Comparison of ENCODE assay signal across 10 mouse cellular contexts in genomic region chr2:30995432-30995996, GRCm38 (mm10). TPM values are rescaled to one million over a fixed set of nuclear protein-coding genes. Genes with fewer than 3 reads are reported as not detected.
DNase-seq lines count a peak whose midpoint lies in the region; ATAC-seq and TF ChIP-seq lines count a peak whose summit lies in the region.
"Had no signal": no experiment of that assay in that cellular context is flagged by ENCODE, and none has a peak within 500 bp of the region (broad histone marks: within the 10 kb centered on the region; RNA-seq: fewer than 3 reads in every experiment).

No protein-coding gene starts in this region.

- peaks cover 12% of the 10 kb centered on the region; the same call in 1 of the 2 replicates for H3K36me3 ChIP-seq in embryonic facial prominence, embryonic 14.5 days (ENCODE audit: control insufficient read depth, insufficient read depth, low read length)
- H3K36me3 ChIP-seq in embryonic facial prominence, embryonic 10.5 days (replicated peaks), result peaks cover 6% of the 10 kb centered on the region
- peaks cover 13 to 35% of the 10 kb centered on the region in 2 experiments for H3K36me3 ChIP-seq in CH12.LX (replicated peaks in 1 of 2; ENCODE audit: control insufficient read depth in 1 of 2, insufficient read depth in 1 of 2, low read length in 1 of 2)
- peaks cover 6% of the 10 kb centered on the region; the same call in 1 of the 2 replicates for H3K36me3 ChIP-seq in kidney, embryonic 16.5 days (ENCODE audit: insufficient read depth, low read length)

- no peak for TF ChIP-seq RAD21 in CH12.LX (IDR thresholded peaks at IDR 0.05; ENCODE audit: low read depth, low read length)

- peak; percentile 42 for DNase-seq in embryonic facial prominence, embryonic 14.5 days (ENCODE audit: low spot score)
- DNase-seq in embryonic facial prominence, embryonic 10.5 days (ENCODE audit: low spot score), result no peak
- no peak for DNase-seq in CH12.LX (ENCODE audit: extremely low read depth)
- peak; percentile 52 for DNase-seq in heart, adult 8-10 months (ENCODE audit: low spot score)
- DNase-seq in frontal cortex, postnatal 25 days (ENCODE audit: low spot score in 2 of 2), result no peak
- DNase-seq in thymus, postnatal 10 days (ENCODE audit: low spot score in 2 of 2), result no peak

- H3K9me3 ChIP-seq in embryonic facial prominence, embryonic 14.5 days (ENCODE audit: control insufficient read depth, low read length), result no peaks in the 10 kb centered on the region
- H3K9me3 ChIP-seq in embryonic facial prominence, embryonic 10.5 days, result no peaks in the 10 kb centered on the region
- peaks cover 3% of the 10 kb centered on the region for H3K9me3 ChIP-seq in CH12.LX (replicated peaks; ENCODE audit: low read length)
- no peaks in the 10 kb centered on the region for H3K9me3 ChIP-seq in kidney, embryonic 16.5 days (ENCODE audit: low read length)
- H3K9me3 ChIP-seq: G1E; limb, embryonic 13.5 days had no signal

- ATAC-seq in embryonic facial prominence, embryonic 14.5 days (ENCODE audit: low read depth), result no peak
- ATAC-seq in kidney, embryonic 16.5 days (ENCODE audit: low FRiP score, low TSS enrichment), result peak; percentile 51; the same call in 1 of the 2 replicates
- no peak for ATAC-seq in megakaryocyte progenitor cell, adult 5-6 weeks (replicated peaks; ENCODE audit: poor library complexity)

- dilution Hi-C loops in CH12.LX (cut with MboI; ENCODE audit: extremely low pct_ligation_motif_present, extremely low pct_unique_long_range_greater_than_20kb, low sequenced_read_pairs), result no loop called here

- H3K27ac ChIP-seq in embryonic facial prominence, embryonic 14.5 days (replicated peaks; ENCODE audit: low read depth, low read length), result no peak overlapping the region; the same call in 1 of the 2 replicates
- no peak overlapping the region for H3K27ac ChIP-seq in embryonic facial prominence, embryonic 10.5 days (replicated peaks)
- no peak overlapping the region for H3K27ac ChIP-seq in CH12.LX (ENCODE audit: insufficient read depth, low read depth)
- H3K27ac ChIP-seq in kidney, embryonic 16.5 days (ENCODE audit: low read length), result no peak overlapping the region
- H3K27ac ChIP-seq: limb, embryonic 13.5 days had no signal

- 78% methylated on average over 11 of the region's 11 CpGs for WGBS in embryonic facial prominence, embryonic 14.5 days
- WGBS in embryonic facial prominence, embryonic 10.5 days, result 80% methylated on average over 11 of the region's 11 CpGs
- 58% methylated on average over 11 of the region's 11 CpGs for WGBS in kidney, embryonic 16.5 days

- no peaks in the 10 kb centered on the region for H3K79me2 ChIP-seq in CH12.LX (replicated peaks; ENCODE audit: control insufficient read depth, extremely low read depth, insufficient read depth, poor library complexity, severe bottlenecking)

- no peak overlapping the region for H3K9ac ChIP-seq in embryonic facial prominence, embryonic 14.5 days (ENCODE audit: low read depth, low read length)
- H3K9ac ChIP-seq in CH12.LX (ENCODE audit: insufficient read depth, low read depth), result no peak overlapping the region
- H3K9ac ChIP-seq in kidney, embryonic 16.5 days (replicated peaks; ENCODE audit: low read length), result no peak overlapping the region
- H3K9ac ChIP-seq: limb, embryonic 13.5 days had no signal

- TF ChIP-seq POLR2A in CH12.LX (IDR thresholded peaks at IDR 0.05; ENCODE audit: low read depth, low read length), result no peak

- H3K4me2 ChIP-seq in embryonic facial prominence, embryonic 14.5 days (ENCODE audit: low read depth, low read length), result no peak overlapping the region
- no peak overlapping the region for H3K4me2 ChIP-seq in CH12.LX (ENCODE audit: insufficient read depth, low read depth, poor library complexity, severe bottlenecking)
- H3K4me2 ChIP-seq in kidney, embryonic 16.5 days (replicated peaks; ENCODE audit: low read depth, low read length), result no peak overlapping the region
- H3K4me2 ChIP-seq: limb, embryonic 13.5 days had no signal

- in situ Hi-C loops in CH12.LX (cut with MboI; ENCODE audit: low pct_ligation_motif_present, low pct_unique_long_range_greater_than_20kb, low sequenced_read_pairs), result no loop called here

- H3K27me3 ChIP-seq in embryonic facial prominence, embryonic 14.5 days (replicated peaks; ENCODE audit: control insufficient read depth, insufficient read depth, low read length), result no peaks in the 10 kb centered on the region
- no peaks in the 10 kb centered on the region for H3K27me3 ChIP-seq in embryonic facial prominence, embryonic 10.5 days (replicated peaks; ENCODE audit: low read depth, poor library complexity, severe bottlenecking)
- H3K27me3 ChIP-seq in CH12.LX (replicated peaks), result no peaks in the 10 kb centered on the region
- no peaks in the 10 kb centered on the region for H3K27me3 ChIP-seq in kidney, embryonic 16.5 days (ENCODE audit: insufficient read depth, low read length)
- H3K27me3 ChIP-seq: limb, embryonic 13.5 days had no signal

- H3K4me1 ChIP-seq in embryonic facial prominence, embryonic 14.5 days (ENCODE audit: control insufficient read depth, insufficient read depth, low read length), result no peaks in the 10 kb centered on the region
- H3K4me1 ChIP-seq in embryonic facial prominence, embryonic 10.5 days, result no peaks in the 10 kb centered on the region
- H3K4me1 ChIP-seq in CH12.LX (ENCODE audit: control insufficient read depth in 1 of 2, insufficient read depth in 2 of 2), result no peaks in the 10 kb centered on the region
- H3K4me1 ChIP-seq in kidney, embryonic 16.5 days (ENCODE audit: insufficient read depth, low read length), result peaks cover 6% of the 10 kb centered on the region
- H3K4me1 ChIP-seq: limb, embryonic 13.5 days had no signal

- TF ChIP-seq CTCF in CH12.LX (conservative IDR thresholded peaks at IDR 0.05 in 1 of 2, IDR thresholded peaks at IDR 0.05 in 1 of 2; ENCODE audit: low read depth in 2 of 2, low read length in 2 of 2), result no peak

- no peak for TF ChIP-seq EP300 in CH12.LX (IDR thresholded peaks at IDR 0.05; ENCODE audit: low read length)

- H3K4me3 ChIP-seq in embryonic facial prominence, embryonic 14.5 days (ENCODE audit: low read depth, low read length), result no peak overlapping the region
- H3K4me3 ChIP-seq in embryonic facial prominence, embryonic 10.5 days, result no peak overlapping the region
- H3K4me3 ChIP-seq in CH12.LX (replicated peaks in 1 of 3; ENCODE audit: low read depth in 2 of 3, low read length in 2 of 3, poor library complexity in 1 of 3), result peak overlapping the region in 2 of 3 experiments; percentile 15 to 31
- H3K4me3 ChIP-seq in kidney, embryonic 16.5 days (ENCODE audit: low read length), result no peak overlapping the region
- H3K4me3 ChIP-seq: limb, embryonic 13.5 days had no signal

TF ChIP-seq in CH12.LX, 34 proteins besides CTCF, POLR2A, EP300 and RAD21 (continues in another document):
- TF ChIP-seq ZMIZ1 (IDR thresholded peaks at IDR 0.05; ENCODE audit: low read depth, low read length) (no peak), SIN3A (IDR thresholded peaks at IDR 0.05; ENCODE audit: low read length) (no peak), MYC (IDR thresholded peaks at IDR 0.05; ENCODE audit: low read depth, low read length) (no peak), BHLHE40 (IDR thresholded peaks at IDR 0.05; ENCODE audit: low read depth, low read length) (no peak)

RNA-seq across cellular contexts. Expression of gene Usp20, which starts 13.4 kb away (rescaled TPM):
- 20.9 and 21.7 TPM in 2 replicates for polyA plus RNA-seq in embryonic facial prominence, embryonic 14.5 days (2014; fragmentation: Nextera tagmentation; extraction: Ambion mirVana)
- polyA plus RNA-seq in embryonic facial prominence, embryonic 10.5 days (2016; fragmentation: Nextera tagmentation; extraction: Ambion mirVana), result 16.6 and 17.0 TPM in 2 replicates
- total RNA-seq in CH12.LX (2012; rRNA removed) (10.1 and 13.8 TPM in 2 replicates), CH12.LX (2014; rRNA removed) (2.5 and 3.4 TPM in 2 replicates)
- 11.0 and 12.0 TPM in 2 replicates for polyA plus RNA-seq in CH12.LX (2012; ENCODE audit: insufficient read length, low read depth)
- 10 to 100 TPM; 53.8 to 62.3 (median 59.7) TPM for total RNA-seq in heart, adult 8-10 months (2022)
- 22.6 and 26.3 TPM in 2 replicates for polyA plus RNA-seq in kidney, embryonic 16.5 days (2015; fragmentation: Nextera tagmentation; extraction: Ambion mirVana)
- 1.9 and 2.2 TPM in 2 replicates for total RNA-seq in megakaryocyte progenitor cell, adult 5-6 weeks (2015)
- total RNA-seq in megakaryocyte progenitor cell, adult 5-6 weeks (2017), result 2.7 TPM in 2 replicates

RNA-seq across cellular contexts. Expression of gene BC005624, which starts 13.5 kb away (rescaled TPM):
- 46.7 and 48.1 TPM in 2 replicates for polyA plus RNA-seq in embryonic facial prominence, embryonic 14.5 days (2014; fragmentation: Nextera tagmentation; extraction: Ambion mirVana)
- 54.3 and 57.4 TPM in 2 replicates for polyA plus RNA-seq in embryonic facial prominence, embryonic 10.5 days (2016; fragmentation: Nextera tagmentation; extraction: Ambion mirVana)
- 43.2 and 49.0 TPM in 2 replicates for total RNA-seq in CH12.LX (2012; rRNA removed)
- total RNA-seq in CH12.LX (2014; rRNA removed), result 40.5 and 43.4 TPM in 2 replicates
- polyA plus RNA-seq in CH12.LX (2012; ENCODE audit: insufficient read length, low read depth), result 68.1 and 94.0 TPM in 2 replicates
- total RNA-seq in heart, adult 8-10 months (2022), result 10 to 100 TPM; 20.1 to 28.3 (median 24.1) TPM
- 63.0 and 64.0 TPM in 2 replicates for polyA plus RNA-seq in kidney, embryonic 16.5 days (2015; fragmentation: Nextera tagmentation; extraction: Ambion mirVana)
- total RNA-seq in megakaryocyte progenitor cell, adult 5-6 weeks (2015), result 40.5 and 43.3 TPM in 2 replicates
- 68.0 and 73.9 TPM in 2 replicates for total RNA-seq in megakaryocyte progenitor cell, adult 5-6 weeks (2017)

RNA-seq across cellular contexts. Expression of gene Tor1a, which starts 27.8 kb away (rescaled TPM):
- 68.3 and 68.8 TPM in 2 replicates for polyA plus RNA-seq in embryonic facial prominence, embryonic 14.5 days (2014; fragmentation: Nextera tagmentation; extraction: Ambion mirVana)
- 81.6 and 85.6 TPM in 2 replicates for polyA plus RNA-seq in embryonic facial prominence, embryonic 10.5 days (2016; fragmentation: Nextera tagmentation; extraction: Ambion mirVana)
- total RNA-seq in CH12.LX (2012; rRNA removed), result 44.9 and 49.5 TPM in 2 replicates
- 58.2 and 69.6 TPM in 2 replicates for total RNA-seq in CH12.LX (2014; rRNA removed)
- polyA plus RNA-seq in CH12.LX (2012; ENCODE audit: insufficient read length, low read depth), result 35.0 and 45.6 TPM in 2 replicates
- 10 to 100 TPM in 2 of 4 experiments, 1 to 10 TPM in 2; 8.3 to 14.3 (median 9.9) TPM for total RNA-seq in heart, adult 8-10 months (2022)
- polyA plus RNA-seq in kidney, embryonic 16.5 days (2015; fragmentation: Nextera tagmentation; extraction: Ambion mirVana), result 80.3 and 83.9 TPM in 2 replicates
- 63.5 and 65.1 TPM in 2 replicates for total RNA-seq in megakaryocyte progenitor cell, adult 5-6 weeks (2015)
- total RNA-seq in megakaryocyte progenitor cell, adult 5-6 weeks (2017), result 71.7 and 96.5 TPM in 2 replicates

RNA-seq across cellular contexts. Expression of gene Tor1b, which starts 42.8 kb away (rescaled TPM):
- polyA plus RNA-seq in embryonic facial prominence, embryonic 14.5 days (2014; fragmentation: Nextera tagmentation; extraction: Ambion mirVana), result 41.3 and 41.8 TPM in 2 replicates
- polyA plus RNA-seq in embryonic facial prominence, embryonic 10.5 days (2016; fragmentation: Nextera tagmentation; extraction: Ambion mirVana), result 24.7 and 25.0 TPM in 2 replicates
- 25.3 and 31.8 TPM in 2 replicates for total RNA-seq in CH12.LX (2012; rRNA removed)
- total RNA-seq in CH12.LX (2014; rRNA removed), result 30.1 and 31.1 TPM in 2 replicates
- 19.5 and 23.1 TPM in 2 replicates for polyA plus RNA-seq in CH12.LX (2012; ENCODE audit: insufficient read length, low read depth)
- 10 to 100 TPM; 27.8 to 28.4 (median 28.2) TPM for total RNA-seq in heart, adult 8-10 months (2022)
- 38.9 and 40.4 TPM in 2 replicates for polyA plus RNA-seq in kidney, embryonic 16.5 days (2015; fragmentation: Nextera tagmentation; extraction: Ambion mirVana)
- 28.6 and 29.4 TPM in 2 replicates for total RNA-seq in megakaryocyte progenitor cell, adult 5-6 weeks (2015)
- 36.4 and 38.9 TPM in 2 replicates for total RNA-seq in megakaryocyte progenitor cell, adult 5-6 weeks (2017)

Comparison
In these comparisons a context has a peak if more than half of its experiments do, and no peak if none do; other contexts are left out.
1. DNase-seq: peak in embryonic facial prominence, embryonic 14.5 days (single experiment) and heart, adult 8-10 months (single experiment); none in embryonic facial prominence, embryonic 10.5 days (single experiment), CH12.LX (single experiment), frontal cortex, postnatal 25 days (0 of 2) and thymus, postnatal 10 days (0 of 2).
2. H3K4me3 ChIP-seq: peak in CH12.LX (2 of 3); none in embryonic facial prominence, embryonic 14.5 days (single experiment), embryonic facial prominence, embryonic 10.5 days (single experiment) and kidney, embryonic 16.5 days (single experiment).